Mouse (Mus musculus) cortical plate, adult 2 months (tissue): Measurements from ENCODE around the gene Usp51.

ENCODE experiments used
- CTCF ChIP-seq: fragments of 200-500 bp; IDR thresholded peaks from 2 replicates; pipeline ENCODE4 v1.5.1; 2011; ENCODE audit warnings: mild to moderate bottlenecking, control low read depth, low read length; ENCODE audit not compliant: insufficient read depth; ENCODE audit errors: extremely low read depth
- POLR2A ChIP-seq: fragments of 200-500 bp; IDR thresholded peaks from 2 replicates; pipeline ENCODE4 v1.6.1; 2011; ENCODE audit warnings: mild to moderate bottlenecking, low read length, control low read depth; ENCODE audit not compliant: insufficient read depth; ENCODE audit errors: extremely low read depth

DNA sequence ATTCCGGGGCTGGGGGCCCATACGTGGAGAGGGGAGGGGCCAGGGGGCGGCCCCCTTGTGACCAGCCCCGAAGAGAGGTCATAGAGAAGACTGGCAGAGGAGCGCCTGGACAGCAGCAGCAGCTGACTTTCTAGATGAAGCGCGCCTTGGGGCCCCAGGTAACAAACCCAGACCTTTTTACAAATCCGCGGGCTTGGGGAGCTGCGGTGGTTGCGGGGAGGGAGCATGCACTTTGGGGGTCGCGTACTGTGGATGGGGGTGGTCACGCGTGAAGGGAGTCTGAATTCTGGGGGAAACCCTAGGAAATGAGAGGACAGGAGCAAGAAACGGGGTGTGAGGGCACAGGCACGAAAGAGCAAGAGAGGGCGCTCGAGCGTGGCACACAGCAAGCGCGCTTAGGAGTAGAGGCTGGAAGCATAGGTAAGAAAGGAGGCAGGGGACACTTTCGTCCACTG lies at the start of gene Usp51:
- TF ChIP-seq CTCF: peak; percentile 20; the same call in 1 of the 2 replicates
- TF ChIP-seq POLR2A: no peak
